Mouse (Mus musculus) c-Kit-positive CD71-negative TER-119-negative erythroid progenitor cells, embryonic 14.5 days (primary cell): Measurements from ENCODE around the gene Ccser1.
"Not testable (repeated sequence)": the region's sequence is repeated elsewhere in the genome, so short reads cannot be mapped to it uniquely, and the experiment has no call there.

ENCODE experiments used
- DNase-seq: peaks from one replicate; pipeline ENCODE4 v3.0.0-alpha.2; 2013; ENCODE audit warnings: low read depth

Ccser1 gene

DNA sequence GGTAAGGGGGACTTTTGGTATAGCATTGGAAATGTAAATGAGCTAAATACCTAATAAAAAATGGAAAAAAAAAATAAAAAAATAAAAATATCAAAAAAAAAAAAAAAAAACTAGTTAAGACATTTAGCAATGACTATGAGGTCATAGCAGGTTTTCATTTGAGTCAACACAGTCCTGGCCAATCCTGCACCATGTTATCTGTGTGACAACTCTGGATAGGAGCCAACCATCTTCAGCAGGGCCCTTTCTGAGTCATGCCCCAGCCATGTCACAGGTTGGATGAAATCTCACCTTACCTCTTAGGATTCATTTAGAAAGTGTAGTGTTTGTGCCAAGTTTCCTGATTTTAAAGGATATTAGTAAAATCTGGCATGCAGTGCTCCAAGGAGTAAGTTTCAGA lies 45.2 kb downstream of the Ccser1 start:
- no peak for DNase-seq

DNA sequence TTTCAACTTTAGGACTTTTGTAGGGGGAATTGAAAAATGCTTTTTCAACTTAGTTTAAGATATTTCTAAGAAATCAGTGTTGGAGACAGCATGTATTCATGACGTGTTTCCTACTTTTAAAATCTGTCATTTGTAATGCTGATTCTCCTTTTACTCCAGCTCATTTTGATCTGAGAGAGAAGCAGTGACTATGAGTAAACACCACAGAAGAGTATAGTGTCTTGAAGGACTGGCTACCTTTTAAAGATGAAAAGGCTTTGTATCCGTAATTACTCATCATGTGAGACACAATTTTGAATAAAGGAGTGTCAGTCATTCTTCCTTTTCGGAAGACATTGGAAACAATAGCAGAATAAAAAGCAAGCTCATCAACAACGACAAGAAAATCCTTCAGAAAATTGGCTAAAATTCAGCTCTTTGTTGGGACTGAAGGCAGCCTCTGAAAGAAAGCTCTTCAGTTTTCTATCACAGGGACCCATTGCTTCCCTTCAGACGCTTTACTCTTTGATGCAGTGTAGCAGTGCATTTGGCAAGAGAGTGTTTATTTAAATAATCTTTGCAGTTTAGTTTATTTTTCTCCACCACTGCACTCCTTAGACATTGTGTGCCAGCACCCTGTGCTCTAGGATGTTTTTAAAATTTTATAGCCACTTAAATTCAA lies 50.1 kb downstream of the Ccser1 start:
- no peak for DNase-seq

DNA sequence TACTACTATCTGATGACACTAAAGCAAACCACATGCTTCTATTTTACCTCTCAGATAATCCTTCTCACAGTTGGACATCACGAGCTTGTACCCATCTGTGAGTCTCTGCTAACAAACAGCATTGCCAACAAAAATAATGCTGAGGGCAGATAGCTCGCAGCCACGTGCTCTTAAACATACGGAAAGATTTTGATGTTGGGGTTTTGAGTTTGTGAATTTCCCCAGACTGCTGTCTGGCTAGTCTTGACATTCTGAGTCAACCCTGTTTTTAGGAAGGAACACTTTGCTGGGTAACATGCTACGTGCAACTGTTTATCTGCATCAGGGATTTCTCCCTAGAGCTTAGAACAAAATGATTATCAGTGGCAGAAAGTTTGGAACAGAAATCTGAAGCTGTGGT lies 52.9 kb downstream of the Ccser1 start:
- DNase-seq, result no peak

DNA sequence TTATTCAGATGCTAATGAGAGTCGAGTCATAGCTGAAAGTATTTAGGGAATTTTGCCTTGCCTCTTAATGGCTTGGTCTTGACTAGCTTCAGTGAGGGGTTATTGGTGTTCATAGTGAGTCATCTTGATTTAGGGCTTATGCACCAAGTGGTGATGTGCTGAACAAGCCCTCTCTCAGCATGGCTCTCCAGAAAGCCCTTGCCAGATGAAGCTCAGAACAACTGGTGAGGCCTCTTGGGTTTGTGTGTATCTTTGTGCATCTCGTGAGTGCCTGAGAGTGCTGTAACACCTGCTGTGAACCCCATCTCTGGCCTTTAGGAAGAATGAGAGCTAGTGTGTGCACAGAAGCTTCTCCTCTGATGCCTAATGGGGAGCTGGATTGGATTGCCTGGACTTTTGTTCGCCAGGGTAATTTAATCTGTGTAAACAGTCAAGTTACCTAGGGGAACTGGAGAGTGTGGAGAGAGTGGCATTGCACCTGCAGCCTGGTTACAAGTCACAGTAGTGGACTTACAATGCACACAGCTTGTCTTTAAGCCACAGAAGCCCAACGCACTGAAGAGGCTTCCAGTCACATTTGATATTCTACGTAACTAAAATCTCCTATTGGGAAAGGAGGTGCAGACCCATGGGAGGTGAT lies 53.5 kb downstream of the Ccser1 start:
- no peak for DNase-seq

DNA sequence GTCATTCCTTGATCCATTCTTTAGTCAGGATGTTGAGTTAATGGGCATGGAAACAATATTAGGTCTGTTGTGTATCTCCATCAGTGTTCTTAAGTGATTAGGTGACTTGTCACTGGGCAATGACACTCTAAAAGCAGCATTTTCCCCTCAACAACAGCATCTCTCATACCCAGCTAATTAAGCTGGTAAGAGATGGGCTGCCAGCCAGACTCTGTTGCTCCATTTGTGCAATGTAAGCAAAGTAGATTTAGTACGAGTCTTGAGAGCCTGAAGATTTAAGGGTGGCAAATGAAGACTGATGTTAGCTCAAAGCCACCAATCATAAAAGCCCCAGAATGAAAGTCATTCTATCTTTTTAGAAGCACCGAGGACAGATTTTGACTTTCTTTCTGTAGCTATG lies 60.5 kb downstream of the Ccser1 start:
- DNase-seq, result no peak

DNA sequence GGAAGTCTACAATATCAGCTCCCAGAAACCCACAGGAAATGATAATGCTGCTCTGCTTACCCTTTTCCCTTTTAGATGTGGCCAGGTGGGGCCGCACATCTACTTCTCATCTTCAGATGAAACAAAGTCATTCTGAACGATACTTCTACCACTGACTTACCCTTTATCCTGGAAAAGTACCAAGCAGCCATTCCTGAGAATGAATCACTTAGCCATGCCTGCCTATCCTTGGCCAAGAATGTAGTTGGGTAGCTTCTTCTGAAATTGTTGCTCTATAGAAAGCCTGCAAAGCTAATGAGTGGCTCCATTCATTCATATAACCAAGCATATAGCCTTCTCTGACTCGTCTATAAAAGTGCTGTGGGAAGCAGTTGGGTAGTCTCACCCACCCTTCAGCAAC lies 62.4 kb downstream of the Ccser1 start:
- no peak for DNase-seq

DNA sequence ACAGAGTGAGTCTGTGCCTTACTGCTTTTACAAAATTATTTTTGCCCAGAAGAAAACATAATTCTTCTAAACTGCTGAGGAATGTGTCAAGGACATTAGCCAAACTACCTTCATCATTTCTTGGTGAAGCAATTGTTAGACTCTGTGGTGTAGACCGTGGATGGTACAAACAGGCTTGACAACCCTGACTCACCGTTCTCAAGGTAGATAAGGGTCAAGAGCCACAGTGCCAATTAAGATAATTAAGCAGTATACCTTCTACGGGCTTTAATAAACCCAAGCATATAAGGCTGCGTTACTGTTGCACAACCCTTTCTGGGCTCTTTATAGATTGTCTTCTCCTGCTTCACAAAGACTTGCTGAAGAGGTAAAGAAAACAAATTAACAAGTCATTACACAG lies 66.4 kb downstream of the Ccser1 start:
- no peak for DNase-seq

DNA sequence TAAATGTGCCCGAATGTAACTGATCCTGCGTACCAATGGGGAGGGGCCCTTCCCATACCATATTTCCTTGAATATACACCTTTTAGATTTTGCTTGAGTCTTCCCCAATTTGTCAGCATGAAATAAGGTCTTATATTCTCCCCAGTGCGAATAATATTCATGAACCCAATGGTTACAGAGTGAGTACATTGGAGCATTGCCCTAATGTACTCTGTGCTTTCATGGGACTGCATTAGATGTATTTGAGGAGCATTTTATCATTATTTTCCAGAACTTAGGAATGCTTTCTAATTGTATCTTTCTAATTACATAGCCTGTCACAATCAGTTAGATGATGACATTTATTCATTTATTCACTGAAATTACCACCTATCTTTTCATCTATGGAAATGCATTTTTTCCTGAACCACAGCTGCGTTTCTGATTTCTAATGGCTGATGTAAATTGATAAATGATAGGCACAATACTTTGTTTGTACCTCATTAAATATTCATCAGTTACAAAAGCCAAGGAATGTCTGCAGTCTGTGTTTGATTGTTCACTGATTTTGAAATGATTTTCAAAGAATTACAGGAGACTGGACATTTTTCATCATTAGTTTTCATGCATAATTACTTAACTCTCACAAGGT lies 67.8 kb downstream of the Ccser1 start:
- DNase-seq, result no peak

DNA sequence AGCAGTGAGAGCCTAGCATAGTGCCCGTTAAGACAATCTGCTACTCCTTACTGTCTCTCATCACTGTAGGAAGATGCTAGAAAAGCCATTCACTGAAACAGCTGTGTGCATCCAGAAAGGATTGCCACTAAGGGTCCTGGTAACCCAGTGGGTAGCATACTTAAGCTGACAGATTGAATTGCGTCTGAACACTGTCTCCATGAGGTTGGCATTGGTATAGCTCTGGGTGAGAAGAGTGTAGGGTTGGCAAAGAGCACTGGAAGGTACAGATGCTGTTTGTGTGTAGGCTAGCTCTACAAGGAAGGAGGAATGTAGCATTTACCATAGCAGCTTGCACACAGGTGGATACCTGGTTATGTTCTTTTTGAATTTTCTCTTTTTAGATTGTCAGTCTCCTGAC lies 68.6 kb downstream of the Ccser1 start:
- no peak for DNase-seq

DNA sequence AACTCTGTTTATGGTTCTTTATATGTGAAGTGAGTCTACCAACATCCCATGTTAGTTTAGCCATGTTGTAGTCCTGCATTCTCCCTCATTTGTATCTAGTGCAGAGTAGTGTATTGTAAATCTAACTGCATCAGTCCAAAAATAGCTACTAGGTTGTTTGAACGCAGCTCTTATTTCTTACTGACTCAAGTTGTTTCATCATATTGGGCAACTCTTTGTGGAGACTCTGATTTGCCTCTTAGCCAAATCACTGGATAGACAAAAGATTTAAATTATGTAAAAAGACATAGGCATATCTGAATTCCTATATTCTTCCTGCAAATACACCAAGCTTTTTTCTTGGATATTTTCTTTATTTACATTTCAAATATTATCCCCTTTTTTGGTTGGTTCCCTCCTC lies 71.1 kb downstream of the Ccser1 start:
- no peak for DNase-seq

DNA sequence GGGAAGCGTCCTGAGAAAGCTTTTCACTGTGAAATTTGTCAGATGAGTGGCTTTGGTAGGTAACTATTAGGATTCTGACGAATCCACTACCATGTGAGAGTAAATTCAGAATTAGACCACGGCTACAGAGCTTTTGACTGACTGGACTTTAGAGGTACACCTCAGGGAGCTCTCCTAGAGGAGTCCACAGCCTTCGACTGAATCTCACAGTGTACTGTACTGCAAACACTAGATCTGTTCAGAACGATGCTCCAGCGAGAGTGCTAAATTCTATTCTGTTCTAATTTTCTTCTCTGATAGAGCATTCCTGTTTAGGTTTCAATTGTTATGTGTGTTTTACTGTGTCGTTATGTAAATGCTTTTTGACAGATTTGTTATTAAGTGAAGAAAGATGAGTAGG lies 72.8 kb downstream of the Ccser1 start:
- DNase-seq, result no peak

DNA sequence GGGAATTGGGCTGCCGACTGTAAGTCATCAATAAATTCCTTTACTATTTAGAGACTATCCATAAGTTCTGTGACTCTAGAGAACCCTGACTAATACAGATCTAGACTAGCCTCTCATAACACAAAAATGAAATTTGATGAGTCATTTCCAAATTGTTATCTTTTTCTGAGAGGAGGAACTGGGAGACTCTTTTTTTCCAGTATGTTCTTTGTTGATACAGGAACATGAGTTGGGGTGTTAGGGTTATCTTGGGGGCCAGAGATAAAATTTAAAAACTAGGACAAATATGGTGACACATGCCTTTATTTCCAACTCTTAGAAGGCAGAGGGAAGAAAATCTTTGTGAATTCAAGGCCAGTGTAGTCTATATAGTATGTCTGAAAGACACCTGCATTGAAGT lies 75.8 kb downstream of the Ccser1 start:
- not testable (repeated sequence) for DNase-seq

DNA sequence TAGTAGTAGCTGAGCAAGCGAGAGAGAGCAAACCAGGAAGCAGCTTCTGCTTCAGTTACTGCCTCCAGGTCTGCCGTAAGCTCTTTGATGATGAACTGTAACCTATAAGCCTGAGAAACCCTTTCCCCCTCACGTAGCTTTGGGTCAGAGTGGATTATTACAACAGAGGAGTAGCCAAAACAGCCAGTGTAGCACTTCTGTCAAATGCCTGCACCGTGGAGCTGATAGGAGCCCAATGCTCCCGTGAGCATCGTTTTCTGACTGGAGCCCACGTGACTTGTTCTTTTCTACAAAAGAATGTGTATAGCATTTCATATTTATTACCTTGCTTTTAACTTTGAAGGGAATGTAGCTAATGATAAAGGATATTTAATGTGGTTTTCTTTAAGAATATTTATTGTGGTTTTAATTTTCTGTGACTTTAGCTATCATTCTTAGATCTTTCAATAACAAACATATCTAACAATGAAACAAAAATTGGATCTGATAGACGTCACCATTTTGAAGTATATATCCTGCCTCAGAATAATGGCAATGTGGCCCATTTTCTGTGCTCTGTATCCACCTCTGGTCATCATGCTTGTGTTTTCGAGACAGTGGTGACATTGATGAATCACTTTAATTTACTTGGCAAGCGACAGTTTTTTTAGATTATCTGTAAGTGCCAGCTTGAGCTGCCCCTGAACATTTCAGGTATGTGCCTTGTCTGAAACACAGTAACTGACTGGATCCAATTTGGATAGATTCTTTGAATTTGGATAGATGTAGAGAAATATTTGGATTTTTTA lies 78.9 kb downstream of the Ccser1 start:
- DNase-seq, result no peak

DNA sequence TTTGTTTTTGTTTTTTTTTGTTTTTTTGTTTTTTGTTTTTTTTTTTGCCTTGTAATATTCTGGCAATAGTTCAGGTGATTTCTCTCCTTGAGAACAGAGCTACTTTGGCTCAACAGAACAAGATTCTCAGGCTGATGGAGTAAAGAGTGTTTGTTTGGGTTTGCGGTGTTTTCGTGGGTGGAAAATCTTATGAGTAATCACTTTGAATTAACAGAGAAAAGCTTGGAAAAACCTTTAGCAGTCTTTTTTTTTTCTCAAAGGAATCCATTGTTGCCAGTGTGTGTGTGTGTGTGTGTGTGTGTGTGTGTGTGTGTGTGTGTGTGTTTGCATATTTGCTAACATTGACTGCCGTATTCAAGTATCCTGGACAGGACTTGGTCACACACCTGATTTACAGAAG lies 81.3 kb downstream of the Ccser1 start:
- no peak for DNase-seq

DNA sequence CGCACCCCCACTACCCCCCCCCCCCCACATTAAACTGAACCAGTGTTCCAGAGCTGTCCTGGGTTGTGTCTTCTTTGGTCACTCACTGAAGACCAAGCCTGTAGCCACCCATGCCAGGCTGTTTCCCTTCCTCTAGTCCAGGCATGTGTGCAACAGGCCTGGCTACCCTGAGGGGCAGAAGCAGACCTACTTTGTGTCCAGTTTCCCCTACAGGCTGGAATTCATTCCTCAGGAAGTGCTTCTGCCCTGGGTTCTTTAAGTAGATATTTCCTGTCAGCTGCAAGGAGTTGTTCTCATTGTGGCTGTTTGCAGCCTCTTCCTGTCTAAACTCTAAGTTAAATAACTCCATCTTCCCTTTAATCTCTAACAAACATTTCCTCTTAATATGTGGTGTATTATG lies 82.3 kb downstream of the Ccser1 start:
- no peak for DNase-seq

DNA sequence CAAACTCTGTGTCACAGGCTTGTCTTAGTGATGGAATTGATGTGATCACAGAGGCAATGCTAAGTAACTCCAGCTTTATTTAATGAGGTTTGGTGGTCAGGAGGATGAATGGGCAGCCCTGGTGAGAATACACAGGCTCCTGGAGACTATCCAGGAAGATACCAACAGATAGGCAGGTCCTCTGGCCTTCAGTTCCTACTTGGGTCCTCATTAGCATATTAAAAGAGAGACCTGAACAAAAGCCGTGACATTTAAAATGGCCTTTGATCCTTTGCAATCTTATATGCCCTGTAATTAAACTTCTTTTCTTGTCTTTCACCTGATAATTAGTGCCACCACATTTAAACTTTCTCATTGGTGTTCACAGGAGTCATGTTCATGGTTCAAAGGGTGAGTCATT lies 83.2 kb downstream of the Ccser1 start:
- DNase-seq, result no peak

DNA sequence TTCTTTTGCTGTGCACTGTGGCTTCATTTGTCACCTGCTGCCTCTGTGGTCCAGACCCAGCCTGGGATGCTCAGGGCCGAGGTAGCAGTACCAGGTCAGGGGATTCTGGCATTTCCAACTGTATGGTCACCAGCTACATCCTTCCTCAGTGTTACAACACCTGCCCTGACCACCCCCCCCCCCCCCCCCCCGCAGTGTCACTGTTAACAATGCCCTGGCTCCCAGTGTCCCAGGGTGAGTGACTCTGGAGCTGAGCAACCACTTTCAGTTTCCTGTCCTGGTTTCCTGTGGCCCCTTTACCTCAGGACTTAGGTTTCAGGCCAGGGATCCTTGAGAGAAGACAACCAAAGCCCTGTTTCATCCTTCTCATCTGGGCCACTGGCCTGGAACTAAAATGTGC lies 90.9 kb downstream of the Ccser1 start:
- no peak for DNase-seq

DNA sequence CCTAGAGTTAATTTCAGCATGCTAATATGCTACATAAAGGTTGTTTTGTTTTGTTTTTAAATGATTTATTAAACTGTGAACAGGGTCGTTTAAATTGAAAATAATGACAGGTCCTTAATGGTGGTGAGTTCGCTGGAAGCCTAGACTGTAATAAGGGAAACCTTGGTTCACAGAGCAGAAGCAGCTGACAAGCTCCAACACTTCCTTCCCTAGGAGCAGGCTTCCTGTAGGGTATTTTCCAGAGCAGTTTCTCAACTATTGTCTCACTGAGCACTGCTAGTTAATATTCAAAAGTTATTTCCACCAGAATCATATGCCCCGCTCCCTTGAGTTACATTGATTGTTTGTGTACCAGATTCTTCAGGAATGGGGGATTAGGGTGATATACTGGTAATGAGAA lies 93.3 kb downstream of the Ccser1 start:
- no peak for DNase-seq

DNA sequence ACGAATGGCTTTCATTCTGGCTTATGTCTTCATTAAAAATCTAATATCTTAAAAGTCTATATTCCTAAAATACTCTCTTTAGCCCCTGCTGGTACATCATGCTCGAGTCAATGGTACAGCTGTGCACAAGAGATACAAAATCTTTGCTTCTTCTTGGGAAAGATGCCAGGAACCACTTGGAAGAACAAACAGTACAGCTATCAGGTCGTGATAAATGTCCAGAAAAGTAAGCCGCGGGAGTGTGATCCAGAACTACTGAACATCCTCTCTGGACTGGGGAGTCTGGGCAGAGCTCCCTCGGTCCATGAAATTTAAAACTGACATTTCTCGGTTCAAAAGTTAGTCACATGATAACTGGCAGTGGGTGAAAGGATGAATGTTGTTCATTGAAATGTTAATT lies 99.4 kb downstream of the Ccser1 start:
- DNase-seq, result no peak

DNA sequence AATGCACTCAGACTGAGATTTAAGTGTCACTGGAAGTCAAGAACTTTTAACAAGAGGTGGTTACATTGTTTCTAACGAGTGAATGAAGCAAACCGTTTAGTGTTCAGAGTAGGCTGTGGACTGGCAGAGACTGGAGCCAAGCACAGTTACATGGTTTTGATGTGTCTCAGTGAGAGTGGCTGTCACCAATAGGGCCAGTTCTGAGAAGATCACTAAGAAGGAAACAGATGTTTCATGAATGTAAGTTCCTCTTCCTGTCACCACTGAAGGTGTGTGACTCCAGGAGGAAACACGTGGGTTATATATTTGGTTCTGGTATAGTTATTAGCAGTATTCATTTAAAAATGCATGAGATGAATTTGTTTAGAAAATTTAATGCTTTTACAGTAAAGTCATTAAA lies 112.8 kb downstream of the Ccser1 start:
- no peak for DNase-seq

DNA sequence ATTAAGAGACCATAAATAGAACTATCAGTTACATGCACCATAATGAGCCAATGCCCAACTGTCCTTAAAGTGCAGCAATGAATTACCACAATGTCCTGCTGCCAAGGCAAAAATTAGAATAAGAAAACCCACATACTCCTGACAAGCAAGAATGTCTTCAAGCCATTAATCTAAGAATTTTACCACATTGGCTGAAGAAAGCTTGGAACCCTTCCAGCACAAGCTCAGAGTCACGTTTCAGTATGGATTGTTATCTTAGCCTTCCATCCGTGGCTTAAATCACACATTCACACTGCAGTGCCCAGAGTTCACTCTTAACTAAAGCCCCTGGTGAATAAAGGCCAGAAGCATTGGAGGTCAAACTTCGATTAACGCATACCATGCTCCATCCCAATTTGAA lies 115.4 kb downstream of the Ccser1 start:
- no peak for DNase-seq

DNA sequence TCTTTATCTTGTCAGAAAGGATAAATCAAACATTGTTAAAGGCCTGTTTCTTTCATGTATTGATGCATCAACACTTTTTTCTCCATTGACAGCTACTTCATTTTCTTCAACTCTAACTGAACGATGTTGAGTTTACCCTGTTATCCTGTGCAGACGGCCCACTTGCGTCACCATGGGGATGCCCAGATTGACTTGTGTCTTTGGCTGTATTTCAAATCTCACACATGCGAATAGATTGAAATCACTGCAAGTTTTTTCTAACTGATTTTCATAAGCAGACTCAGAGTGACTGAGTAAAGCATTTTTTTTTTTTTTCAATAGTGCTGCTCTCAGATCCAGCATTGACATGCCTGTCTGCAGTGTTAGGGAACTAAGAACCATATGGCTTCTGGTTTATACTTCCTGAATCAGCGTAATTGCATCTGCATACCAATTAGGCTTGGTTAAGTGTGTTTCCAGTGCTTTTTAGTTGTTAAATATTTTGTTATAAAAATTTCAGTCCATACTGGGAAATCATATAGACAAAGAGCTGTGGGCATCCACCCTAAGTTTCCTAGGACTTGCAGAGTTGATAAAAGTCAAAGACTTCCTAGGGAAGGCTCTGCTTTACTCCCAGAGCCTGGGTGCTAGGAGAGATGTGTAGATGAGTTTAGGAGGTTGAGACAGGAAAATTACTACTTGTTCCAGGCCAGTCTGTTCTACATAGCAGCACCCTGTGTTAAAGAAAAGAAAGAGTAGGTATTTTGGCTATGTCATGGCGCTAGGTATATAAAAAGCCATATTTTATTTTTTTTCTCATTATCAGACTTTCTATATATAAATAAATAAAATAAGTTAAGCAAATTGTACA lies 116.3 kb downstream of the Ccser1 start:
- no peak for DNase-seq
